Mouse (Mus musculus) liver, embryonic 15.5 days (tissue): ENCODE data around the gene H2afv. TPM values are rescaled to one million over a fixed set of nuclear protein-coding genes. Genes with fewer than 3 reads are reported as not detected.

Experiments
- ATAC-seq: fragments of 200-750 bp; cut with Nextera tagmentation; 2 replicates; pipeline ENCODE4 v1.8.0; 2017; ENCODE audit warnings: moderate number of reproducible peaks, mild to moderate bottlenecking, moderate library complexity; ENCODE audit not compliant: insufficient read depth
- H3K27ac ChIP-seq: fragments of 300-500 bp; sonication (generic); replicated peaks from 2 replicates; pipeline ENCODE4 v1.5.1; 2015; ENCODE audit warnings: mild to moderate bottlenecking, inconsistent platforms
- H3K27me3 ChIP-seq: fragments of 300-500 bp; sonication (generic); 2 replicates; pipeline ENCODE4 v1.6.1; 2015; ENCODE audit warnings: mild to moderate bottlenecking, inconsistent platforms
- H3K36me3 ChIP-seq: fragments of 300-500 bp; sonication (generic); replicated peaks from 2 replicates; pipeline ENCODE4 v1.6.1; 2015; ENCODE audit warnings: moderate library complexity, mild to moderate bottlenecking, inconsistent platforms
- H3K4me1 ChIP-seq: fragments of 300-500 bp; sonication (generic); replicated peaks from 2 replicates; pipeline ENCODE4 v1.6.1; 2015; ENCODE audit warnings: inconsistent platforms
- H3K4me2 ChIP-seq: fragments of 300-500 bp; sonication (generic); 2 replicates; pipeline ENCODE4 v1.6.1; 2015; ENCODE audit warnings: moderate library complexity, mild to moderate bottlenecking, inconsistent platforms
- H3K4me3 ChIP-seq: fragments of 300-500 bp; sonication (generic); replicated peaks from 2 replicates; pipeline ENCODE4 v1.5.1; 2015; ENCODE audit warnings: mild to moderate bottlenecking, inconsistent platforms
- H3K9ac ChIP-seq: fragments of 300-500 bp; sonication (generic); 2 replicates; pipeline ENCODE4 v1.6.1; 2015; ENCODE audit warnings: moderate library complexity, mild to moderate bottlenecking, inconsistent platforms
- H3K9me3 ChIP-seq: fragments of 300-500 bp; sonication (generic); replicated peaks from 2 replicates; pipeline ENCODE4 v1.6.1; 2016; ENCODE audit warnings: inconsistent platforms
- WGBS: fragments of 180-500 bp; shearing (Covaris S2); methylation state at CpG from one replicate; pipeline ENCODE4 v1.1.7; 2015; ENCODE audit warnings: mixed read lengths; ENCODE audit not compliant: insufficient replicate concordance; 5-methylcytosine and 5-hydroxymethylcytosine counted together
- polyA plus RNA-seq: library from polyadenylated mRNA; unstranded; fragments of >200 nt; fragmentation: Nextera tagmentation; extraction: Ambion mirVana; gene quantifications from 2 replicates; pipeline ENCODE4 v1.2.1, GENCODE M21; 2015

The H2afv gene
- polyA plus RNA-seq, 1 experiment from 2014 or later = 118 TPM

DNA sequence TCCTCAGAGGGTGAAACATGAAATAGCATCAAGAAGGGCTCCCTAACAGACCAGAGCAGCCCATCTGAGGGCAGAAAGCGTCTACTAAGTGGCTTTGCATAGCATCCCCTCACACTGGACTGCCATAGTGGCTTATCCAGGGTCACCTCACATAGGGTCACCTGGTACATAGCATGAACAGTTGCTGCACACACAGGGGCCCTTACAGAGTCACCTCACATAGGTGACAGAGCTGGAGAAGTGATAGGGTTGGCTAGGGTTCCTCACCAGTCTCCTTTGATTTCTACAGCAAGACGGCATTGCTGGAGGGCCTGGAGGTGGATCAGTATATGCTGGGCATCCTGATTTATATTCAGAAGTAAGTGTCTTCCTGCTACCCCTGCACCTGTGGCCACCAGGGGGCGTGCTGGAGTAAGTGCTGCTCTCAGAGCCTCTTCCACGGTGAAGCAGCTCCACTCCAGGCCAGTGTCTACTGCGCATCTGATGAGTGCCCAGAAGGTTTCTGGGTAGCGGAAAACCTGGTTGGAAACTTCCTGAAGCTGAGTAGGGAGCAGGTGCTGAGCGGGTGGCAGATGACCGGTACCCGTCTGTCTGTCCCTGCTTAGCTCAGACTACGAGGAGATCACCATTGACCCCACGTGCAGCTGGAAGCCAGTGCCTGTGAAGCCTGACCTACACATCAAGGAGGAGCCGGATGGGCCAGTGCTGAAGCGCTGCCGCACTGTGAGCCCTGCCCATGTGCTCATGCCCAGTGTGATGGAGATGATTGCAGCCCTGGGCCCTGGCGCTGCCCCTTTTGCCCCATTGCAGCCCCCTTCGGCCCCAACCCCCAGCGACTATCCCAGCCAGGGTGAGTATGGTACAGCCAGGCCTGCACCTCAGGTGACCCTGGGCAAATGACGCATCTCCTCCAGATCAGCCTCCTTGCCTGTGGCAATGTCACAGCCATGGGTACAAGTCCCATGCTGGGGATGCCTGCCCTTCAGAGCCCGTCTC, 41.4 kb downstream of the H2afv start:
- Histone ChIP-seq H3K4me3 (no peak overlapping the region), H3K9ac (no peak overlapping the region), H3K27ac (no peak overlapping the region), H3K9me3 (no peaks in the 10 kb centered on the region), H3K36me3 (peaks cover 81% of the 10 kb centered on the region), H3K4me1 (peaks cover 14% of the 10 kb centered on the region), H3K4me2 (no peak overlapping the region), H3K27me3 (no peaks in the 10 kb centered on the region)
- ATAC-seq = 0 out of 2 replicates have a peak, but pooled peaks have one; percentile 22
- WGBS = 76% methylated on average over 19 of the region's 19 CpGs

DNA sequence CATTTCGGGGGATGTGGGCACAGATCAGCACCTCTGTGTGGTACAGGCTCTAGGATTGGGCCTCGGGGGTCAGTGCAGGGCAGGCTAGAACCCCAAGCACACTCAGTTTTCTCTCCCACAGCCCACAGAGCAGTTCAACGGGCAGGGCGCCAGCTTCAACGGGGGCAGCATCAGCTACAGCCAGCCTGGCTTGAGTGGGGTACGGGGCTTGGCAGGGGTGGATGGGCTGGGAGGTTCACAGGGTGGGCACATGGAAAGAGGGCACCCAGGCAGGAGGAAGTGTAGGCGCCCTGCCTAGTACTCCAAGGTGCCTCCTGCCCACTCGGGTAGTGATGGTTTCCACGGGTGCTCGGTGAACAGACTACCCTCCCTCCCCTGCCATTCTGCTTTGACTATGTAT, 46.1 kb downstream of the H2afv start:
- Histone ChIP-seq H3K9me3 (no peaks in the 10 kb centered on the region), H3K9ac (no peak overlapping the region), H3K27me3 (no peaks in the 10 kb centered on the region), H3K4me1 (no peaks in the 10 kb centered on the region), H3K27ac (no peak overlapping the region), H3K4me2 (no peak overlapping the region), H3K36me3 (peaks cover 89% of the 10 kb centered on the region), H3K4me3 (no peak overlapping the region)
- 88% methylated on average over 10 of the region's 10 CpGs for WGBS
- no peak for ATAC-seq

DNA sequence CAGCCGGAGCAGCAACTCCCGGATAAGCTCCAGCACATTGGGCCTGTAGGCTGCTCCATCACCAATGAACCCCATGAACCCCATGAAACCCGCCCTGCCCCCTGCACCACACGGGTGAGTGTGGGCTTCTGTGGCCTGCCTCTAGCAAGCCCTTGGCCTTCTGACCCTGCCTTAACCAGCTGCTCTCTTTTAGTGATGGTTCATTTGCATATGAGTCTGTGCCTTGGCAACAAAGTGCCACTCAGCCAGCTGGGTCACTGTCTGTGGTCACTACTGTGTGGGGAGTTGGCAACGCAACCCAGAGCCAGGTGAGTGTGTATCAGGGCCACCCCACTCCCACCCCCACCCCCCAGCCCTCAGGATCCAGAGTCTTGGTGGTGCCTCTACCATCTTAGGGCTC, 48.7 kb downstream of the H2afv start:
- WGBS = 82% methylated on average over 5 of the region's 5 CpGs
- H3K4me1 ChIP-seq = peaks cover 17% of the 10 kb centered on the region
- no peak overlapping the region for H3K4me2 ChIP-seq

DNA sequence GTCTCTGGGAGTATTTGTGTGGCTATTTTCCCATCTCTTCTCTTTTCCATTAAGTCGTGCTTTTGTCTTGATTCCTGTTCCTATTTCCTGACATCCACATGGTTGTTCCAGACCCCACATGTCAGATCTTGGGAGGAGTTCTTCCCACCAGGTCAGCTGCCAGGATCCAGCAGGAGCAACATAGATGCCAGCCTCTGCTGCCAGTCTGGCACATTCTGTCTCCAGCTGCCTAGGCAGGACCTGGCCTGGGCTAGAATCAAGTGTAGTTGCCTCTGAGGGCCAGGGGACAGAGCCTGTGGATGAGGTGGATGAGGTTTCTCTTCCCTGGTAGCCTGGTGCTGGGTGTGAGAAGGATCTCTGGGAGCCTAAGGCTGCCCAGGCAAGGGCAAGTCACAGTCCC, 50.4 kb downstream of the H2afv start:
- no peak overlapping the region for H3K4me3 ChIP-seq
- no peak for ATAC-seq
- H3K27me3 ChIP-seq = no peaks in the 10 kb centered on the region
- no peak overlapping the region for H3K9ac ChIP-seq
- no peak overlapping the region for H3K4me2 ChIP-seq
- WGBS = 42% methylated on average over 1 of the region's 1 CpGs
- H3K9me3 ChIP-seq = no peaks in the 10 kb centered on the region
- peaks cover 28% of the 10 kb centered on the region for H3K4me1 ChIP-seq
- H3K27ac ChIP-seq = no peak overlapping the region
- peaks cover 57% of the 10 kb centered on the region for H3K36me3 ChIP-seq

More for the DNA sequence above, 48.7 kb downstream of the H2afv start:
- H3K9me3 ChIP-seq = no peaks in the 10 kb centered on the region
- H3K27ac ChIP-seq = no peak overlapping the region
- no peak for ATAC-seq
- no peaks in the 10 kb centered on the region for H3K27me3 ChIP-seq
- H3K36me3 ChIP-seq = peaks cover 72% of the 10 kb centered on the region
- H3K4me3 ChIP-seq = no peak overlapping the region
- H3K9ac ChIP-seq = no peak overlapping the region

DNA sequence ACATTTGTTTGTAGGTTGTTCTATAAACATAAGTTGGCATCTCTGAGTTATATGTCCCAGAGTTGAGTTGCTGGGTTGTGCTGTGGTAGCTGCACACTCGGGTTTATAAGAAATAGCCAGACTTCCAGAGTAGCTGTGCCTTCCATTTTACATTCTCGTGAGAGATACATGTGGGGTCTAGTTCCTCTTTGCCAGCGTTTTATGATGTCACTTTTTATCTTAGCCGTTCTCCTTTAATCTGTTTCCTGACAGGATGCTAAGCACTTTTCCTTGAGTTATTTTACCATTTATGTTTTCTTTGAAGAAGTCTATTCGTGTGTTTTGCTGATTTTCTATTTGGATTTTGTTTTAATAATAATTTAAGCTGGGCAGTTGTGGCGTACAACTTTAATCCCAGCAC, 51.4 kb downstream of the H2afv start:
- no peaks in the 10 kb centered on the region for H3K9me3 ChIP-seq
- no peak overlapping the region for H3K9ac ChIP-seq
- H3K36me3 ChIP-seq = peaks cover 47% of the 10 kb centered on the region
- H3K27ac ChIP-seq = no peak overlapping the region
- no peak for ATAC-seq
- H3K4me3 ChIP-seq = no peak overlapping the region
- H3K27me3 ChIP-seq = no peaks in the 10 kb centered on the region
- 33% methylated on average over 6 of the region's 6 CpGs for WGBS
- H3K4me2 ChIP-seq = no peak overlapping the region
- peaks cover 36% of the 10 kb centered on the region for H3K4me1 ChIP-seq

- no peak for ATAC-seq
- H3K4me3 ChIP-seq = no peak overlapping the region
- H3K9ac ChIP-seq = no peak overlapping the region
- no peaks in the 10 kb centered on the region for H3K27me3 ChIP-seq
- no peak overlapping the region for H3K4me2 ChIP-seq
- WGBS = 72% methylated on average over 8 of the region's 8 CpGs
- peaks cover 35% of the 10 kb centered on the region for H3K36me3 ChIP-seq
- H3K9me3 ChIP-seq = no peaks in the 10 kb centered on the region
- H3K27ac ChIP-seq = no peak overlapping the region
- H3K4me1 ChIP-seq = peaks cover 36% of the 10 kb centered on the region
Observed at GRCm38 (mm10) chr11:6391516-6392276, 52.5 kb downstream of the H2afv start.

DNA sequence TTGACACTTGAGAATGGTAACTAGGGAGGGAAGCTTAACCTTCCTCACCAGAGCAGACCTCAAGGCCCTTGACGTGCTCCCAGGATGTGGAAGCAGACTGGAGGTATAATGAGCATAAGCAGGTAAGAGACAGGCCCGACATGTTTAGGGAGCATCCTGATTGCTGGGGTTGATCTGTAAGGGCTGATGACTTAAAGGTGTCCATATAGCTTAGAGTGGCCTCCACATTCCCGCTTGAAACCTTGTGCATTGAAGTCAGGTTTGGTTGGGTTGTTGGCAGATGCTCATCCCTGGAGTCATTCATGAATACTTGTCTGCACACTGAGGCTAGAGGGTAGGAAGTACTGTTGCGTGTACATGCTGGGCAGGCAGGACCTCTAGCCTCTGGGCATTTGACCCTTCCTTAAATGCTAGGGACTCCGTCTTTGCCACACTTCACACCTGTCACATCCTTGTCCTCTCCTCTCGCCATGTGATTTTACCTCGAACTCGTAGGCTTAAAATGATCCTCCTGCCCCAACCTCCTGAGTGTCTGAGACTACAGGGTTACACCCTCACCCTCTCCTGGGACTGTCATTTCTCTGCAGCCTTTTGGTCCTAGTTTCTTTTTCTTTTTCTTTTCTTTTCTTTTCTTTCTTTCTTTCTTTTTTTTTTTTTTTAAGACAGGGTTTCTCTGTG, 53.7 kb downstream of the H2afv start:
- H3K9me3 ChIP-seq = no peaks in the 10 kb centered on the region
- WGBS = 80% methylated on average over 8 of the region's 8 CpGs
- no peak for ATAC-seq
- no peaks in the 10 kb centered on the region for H3K27me3 ChIP-seq
- peaks cover 25% of the 10 kb centered on the region for H3K36me3 ChIP-seq
- H3K9ac ChIP-seq = peak overlapping the region; percentile 86
- peak overlapping the region; percentile 97 for H3K4me2 ChIP-seq
- peak overlapping the region; percentile 97 for H3K4me3 ChIP-seq
- no peak overlapping the region; the same call in 1 of the 2 replicates for H3K27ac ChIP-seq
- H3K4me1 ChIP-seq = peaks cover 36% of the 10 kb centered on the region

GRCm38 (mm10) chr11:6389483-6389921, 54.7 kb downstream of the H2afv start:
- no peaks in the 10 kb centered on the region for H3K9me3 ChIP-seq
- H3K4me1 ChIP-seq = peaks cover 36% of the 10 kb centered on the region
- no peaks in the 10 kb centered on the region for H3K27me3 ChIP-seq
- H3K36me3 ChIP-seq = peaks cover 16% of the 10 kb centered on the region
- peak overlapping the region; percentile 68 for H3K27ac ChIP-seq
- peak overlapping the region; percentile 86 for H3K9ac ChIP-seq
- under 1% methylated on average over 37 of the region's 43 CpGs for WGBS
- peak overlapping the region; percentile 97 for H3K4me2 ChIP-seq
- peak; percentile 1; the same call in 1 of the 2 replicates for ATAC-seq
- H3K4me3 ChIP-seq = peak overlapping the region; percentile 97

DNA sequence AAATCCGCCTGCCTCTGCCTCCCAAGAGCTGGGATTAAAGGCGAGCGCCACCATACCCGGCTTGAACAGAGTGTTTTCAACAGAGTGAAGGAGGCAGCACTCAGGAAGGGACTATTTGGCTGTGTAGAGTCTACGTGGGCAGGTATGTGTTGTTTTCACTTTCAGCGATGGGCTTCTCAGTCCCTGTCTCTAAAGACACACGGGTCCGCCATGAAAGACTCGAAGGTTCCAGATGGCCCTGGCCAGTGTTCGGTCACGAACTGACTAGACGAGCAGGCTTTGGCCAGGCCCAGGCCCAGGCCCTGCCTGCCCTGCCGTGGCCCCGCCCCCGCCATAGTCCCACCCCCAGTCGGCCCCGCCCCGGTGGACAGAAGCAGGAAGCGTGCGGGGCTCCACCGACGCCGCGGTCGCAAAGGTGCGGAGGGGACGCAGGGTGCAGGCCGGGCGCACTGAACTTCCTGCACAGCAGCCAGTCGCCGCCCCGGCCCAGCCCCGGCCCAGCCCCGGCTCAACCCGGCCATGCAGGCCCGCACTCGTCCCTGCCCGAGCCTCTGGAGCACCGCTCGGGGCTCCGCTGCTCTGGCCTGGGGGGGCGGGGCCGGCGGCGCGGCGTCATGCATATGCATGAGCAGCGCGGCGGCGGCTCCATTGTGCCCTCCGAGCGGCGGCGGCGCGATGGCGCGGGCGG, 55.4 kb downstream of the H2afv start, which contains the start of gene Zmiz2:
Gene Zmiz2, plus strand, starts transcription at position 349 of the 688 bp plus-strand sequence.
- WGBS = 4% methylated on average over 60 of the region's 60 CpGs
- peak within 1 kb of the TSS; percentile 86 for H3K9ac ChIP-seq
- peak within 1 kb of the TSS; percentile 93 for H3K27ac ChIP-seq
- no peaks in the 10 kb centered on the region for H3K27me3 ChIP-seq
- peak within 1 kb of the TSS; percentile 97 for H3K4me3 ChIP-seq
- 0 out of 2 replicates have a peak, but pooled peaks cover 11% of the 10 kb centered on the region for H3K36me3 ChIP-seq
- peak within 1 kb of the TSS; percentile 97 for H3K4me2 ChIP-seq
- H3K9me3 ChIP-seq = no peaks in the 10 kb centered on the region
- H3K4me1 ChIP-seq = peaks cover 36% of the 10 kb centered on the region
- peak; percentile 98 for ATAC-seq

DNA sequence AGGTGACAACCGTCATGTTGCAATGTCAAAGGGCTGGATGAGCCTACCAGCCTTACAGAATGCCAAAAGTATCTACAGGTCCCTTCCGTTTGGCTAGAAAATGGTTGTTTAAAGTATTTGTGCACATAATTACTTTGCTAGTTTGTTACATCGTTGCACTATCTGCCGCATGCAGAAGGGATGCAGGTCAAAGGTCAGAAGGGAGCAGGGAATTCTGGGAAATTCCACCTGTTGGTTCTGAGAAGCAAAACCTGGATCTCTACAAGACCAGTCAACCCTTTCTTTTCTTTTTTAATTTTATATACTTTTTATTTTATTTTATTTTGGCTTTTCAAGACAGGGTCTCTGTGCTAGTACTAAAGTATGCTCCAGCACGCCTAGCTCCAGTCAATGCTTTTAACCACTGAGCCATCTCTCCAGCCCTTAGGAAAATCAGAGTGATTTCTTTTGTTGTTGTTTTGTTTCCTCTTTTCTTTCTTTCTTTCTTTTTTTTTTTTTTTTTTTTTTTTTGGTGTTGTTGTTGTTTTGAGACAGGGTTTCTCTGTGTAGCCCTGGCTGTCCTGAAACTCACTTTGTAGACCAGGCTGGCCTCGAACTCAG, 56.0 kb downstream of the H2afv start:
- peaks cover 36% of the 10 kb centered on the region for H3K4me1 ChIP-seq
- no peaks in the 10 kb centered on the region for H3K9me3 ChIP-seq
- no peak for ATAC-seq
- peak overlapping the region; percentile 97 for H3K4me3 ChIP-seq
- 78% methylated on average over 6 of the region's 6 CpGs for WGBS
- no peaks in the 10 kb centered on the region for H3K27me3 ChIP-seq
- peak overlapping the region; percentile 93 for H3K27ac ChIP-seq
- H3K4me2 ChIP-seq = peak overlapping the region; percentile 97
- H3K9ac ChIP-seq = peak overlapping the region; percentile 86; the same call in 1 of the 2 replicates
- 0 out of 2 replicates have a peak, but pooled peaks cover 11% of the 10 kb centered on the region for H3K36me3 ChIP-seq
